Mouse (Mus musculus) adrenal gland, adult 18-20 months (tissue): ENCODE measurements around the gene Hist1h2ak. TPM values are rescaled to one million over a fixed set of nuclear protein-coding genes. Genes with fewer than 3 reads are reported as not detected.
"Not testable (repeated sequence)": the region's sequence is repeated elsewhere in the genome, so short reads cannot be mapped to it uniquely, and the experiment has no call there.

Source experiments
- DNase-seq, 2 experiments: peaks; one replicate each; pipeline ENCODE4 v3.0.0; 2021 to 2022; ENCODE audit warnings: low spot score in 2 of 2
- total RNA-seq, 2 experiments: library from RNA; stranded (reverse); gene quantifications; 1 replicate in 1 of 2; 2 replicates in 1 of 2; pipeline ENCODE4 v1.2.3; 2021

Hist1h2ak gene
- total RNA-seq, 2 experiments from 2014 or later, result 7.9 to 8.1 TPM

DNA sequence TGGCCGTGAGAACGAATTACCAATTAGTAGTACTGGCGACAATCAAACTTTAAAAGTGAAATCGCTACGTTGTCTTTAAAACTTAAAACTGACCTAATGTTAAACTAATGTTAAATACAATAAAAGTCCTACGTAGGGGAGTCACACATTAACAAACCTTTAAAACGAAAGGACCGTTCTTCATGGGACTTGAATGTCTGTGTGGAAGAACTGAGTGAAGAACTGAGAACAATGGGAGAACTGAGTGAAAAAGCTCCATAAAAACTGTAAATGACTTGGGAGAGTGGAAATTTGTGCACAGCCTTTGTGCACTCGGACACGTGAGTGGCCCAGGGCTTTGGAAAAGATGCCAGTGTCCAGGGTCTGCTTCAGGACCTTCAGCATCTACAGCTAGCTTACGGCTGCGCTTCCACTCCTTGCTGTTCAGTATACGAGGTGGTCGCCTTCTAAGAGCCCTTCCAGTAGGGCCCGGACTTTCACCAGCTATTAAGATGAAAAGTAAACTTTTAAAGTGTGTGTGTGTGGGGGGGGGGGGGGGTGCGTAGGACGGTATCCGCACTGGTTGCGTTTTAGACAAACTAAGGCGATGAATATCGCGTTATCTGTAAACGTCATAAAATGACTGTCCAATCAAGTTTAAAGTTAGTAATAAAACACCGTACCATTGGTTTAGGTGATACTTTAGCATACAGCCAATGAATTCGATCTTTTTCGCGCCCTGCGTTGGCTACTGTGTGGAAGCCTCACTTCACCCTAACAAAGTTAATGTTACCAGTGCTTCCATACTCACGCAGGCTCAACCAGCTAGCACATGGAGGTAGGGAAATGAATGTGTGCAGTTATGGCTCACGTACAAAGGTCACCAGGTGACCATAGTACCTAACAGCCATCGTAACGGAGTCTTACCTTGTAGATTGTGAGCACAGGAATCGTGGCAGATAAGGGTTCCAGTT is 25.5 kb upstream of the Hist1h2ak start:
- peak; percentile 30 to 36 for DNase-seq

DNA sequence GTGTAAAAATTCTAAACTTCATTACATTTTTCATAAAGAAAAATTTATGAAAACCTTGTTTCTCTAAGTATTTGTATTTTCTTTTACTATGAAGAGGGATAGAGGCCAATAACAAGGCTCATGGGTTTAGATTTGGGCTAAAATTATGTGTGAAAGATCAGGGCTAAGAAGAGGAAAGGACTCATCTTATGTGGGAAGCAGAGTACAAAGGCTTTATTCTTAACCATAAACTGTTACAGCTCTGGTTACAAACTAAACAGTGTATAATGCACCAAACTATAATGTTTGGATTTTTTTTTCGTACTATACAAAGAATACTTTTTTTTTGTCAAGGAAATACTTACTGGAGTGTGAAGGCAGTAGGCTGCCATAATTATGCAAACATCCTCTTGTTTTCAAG is 2.1 kb upstream of the Hist1h2ak start:
- DNase-seq, result no peak

GRCm38 (mm10) chr13:21754294-21755001 is 821 bp upstream of the Hist1h2ak start:
- not testable (repeated sequence) for DNase-seq

GRCm38 (mm10) chr13:21753051-21753523 is 540 bp downstream of the Hist1h2ak start:
- no peak for DNase-seq

DNA sequence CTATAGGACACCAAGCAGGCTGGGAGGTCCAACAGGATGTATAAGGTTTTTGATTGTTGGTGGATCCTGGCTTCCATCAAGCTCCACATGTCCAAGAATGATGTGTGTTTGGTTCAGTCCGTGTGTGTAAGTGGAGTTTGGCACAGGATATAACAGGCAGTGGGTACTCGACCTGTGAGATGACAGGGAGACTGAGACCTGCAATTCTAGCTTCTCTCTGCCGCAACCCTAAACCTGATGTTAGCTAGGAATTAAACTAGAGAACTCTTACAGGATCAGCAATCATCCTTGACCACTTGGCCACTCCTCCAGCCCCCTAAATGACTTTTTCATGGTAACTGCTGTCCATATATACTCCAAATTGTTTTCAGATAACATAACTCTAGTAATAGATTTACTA is 1.3 kb downstream of the Hist1h2ak start:
- no peak for DNase-seq

DNA sequence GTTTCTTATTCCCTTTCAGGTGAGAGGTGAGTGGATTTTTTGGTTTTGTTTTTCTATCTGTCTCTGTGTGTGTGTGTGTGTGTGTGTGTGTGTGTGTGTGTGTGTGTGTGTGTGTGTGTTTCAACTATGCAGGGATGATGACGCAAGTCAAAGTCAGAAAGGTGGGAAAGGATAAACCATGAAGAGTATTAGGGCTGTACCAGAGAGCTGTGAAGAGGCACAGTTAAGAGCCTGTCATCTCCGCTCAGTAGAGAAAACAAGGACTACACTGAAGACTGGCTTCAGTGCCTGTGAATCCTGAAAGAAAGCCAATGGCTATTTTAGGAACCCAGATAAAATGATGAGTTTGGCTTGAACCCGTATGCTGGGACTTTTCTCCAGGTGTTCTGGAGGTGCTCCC is 1.8 kb downstream of the Hist1h2ak start:
- no peak for DNase-seq

DNA sequence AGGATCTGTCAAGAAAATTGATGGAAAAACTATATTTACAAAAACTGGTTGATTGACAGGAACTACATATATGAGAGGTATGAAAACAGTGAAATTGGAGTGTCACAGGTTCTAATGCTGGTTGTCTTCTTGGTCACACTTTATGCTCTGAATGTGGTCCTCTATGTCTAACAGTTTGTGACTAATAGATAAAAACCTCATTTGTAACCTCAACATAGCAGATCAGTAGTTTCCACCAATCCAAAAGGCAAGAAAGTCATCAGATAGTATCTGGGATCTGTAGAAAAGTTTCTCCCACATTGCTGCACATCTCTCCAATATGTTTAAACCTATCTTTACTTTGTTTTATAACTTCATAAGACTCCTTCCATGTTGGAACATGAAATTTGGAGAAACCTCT is 2.2 kb downstream of the Hist1h2ak start:
- DNase-seq, result no peak

DNA sequence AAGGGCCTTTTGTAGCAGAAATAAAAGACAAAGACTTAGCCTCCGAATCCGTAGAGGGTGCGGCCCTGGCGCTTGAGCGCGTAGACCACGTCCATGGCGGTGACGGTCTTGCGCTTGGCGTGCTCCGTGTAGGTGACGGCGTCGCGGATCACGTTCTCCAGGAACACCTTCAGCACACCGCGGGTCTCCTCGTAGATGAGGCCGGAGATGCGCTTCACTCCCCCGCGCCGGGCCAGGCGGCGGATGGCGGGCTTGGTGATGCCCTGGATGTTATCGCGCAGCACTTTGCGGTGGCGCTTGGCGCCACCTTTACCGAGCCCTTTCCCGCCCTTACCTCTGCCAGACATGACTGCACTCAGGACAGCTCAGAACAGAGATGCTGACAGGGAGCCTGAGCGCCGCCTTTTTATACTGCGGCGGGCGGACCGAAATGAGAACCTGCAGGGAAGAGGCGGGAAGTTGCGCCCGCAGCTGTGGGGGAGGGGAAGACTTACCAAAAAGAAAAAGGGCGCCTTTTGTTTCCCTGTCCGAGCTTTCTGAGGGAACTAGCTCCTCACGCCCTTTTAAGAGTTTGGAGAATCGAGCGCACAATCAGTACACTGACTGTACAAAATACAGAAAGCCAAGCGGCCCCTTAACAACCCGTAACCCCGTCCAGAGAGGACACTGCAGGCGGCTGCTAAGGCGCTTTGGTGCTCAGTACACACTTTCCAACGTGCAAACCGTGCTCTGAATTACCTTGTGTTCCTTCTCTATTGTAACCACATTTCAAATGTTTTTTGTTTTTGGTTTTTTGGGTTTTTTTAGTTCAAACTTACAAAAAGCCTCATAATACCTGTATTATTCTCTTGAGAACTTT is 3.2 kb downstream of the Hist1h2ak start, which contains the start of gene Hist1h4k:
Gene Hist1h4k (minus strand): TSS at position 347 of the 859 bp plus-strand sequence.
- peak; percentile 69 to 76 for DNase-seq

GRCm38 (mm10) chr13:21749387-21750158 is 4.1 kb downstream of the Hist1h2ak start:
- no peak for DNase-seq

GRCm38 (mm10) chr13:21745006-21745405 is 8.6 kb downstream of the Hist1h2ak start:
- no peak for DNase-seq

- peak; percentile 48 to 49 for DNase-seq
Observed at GRCm38 (mm10) chr13:21734906-21735767, 18.5 kb downstream of the Hist1h2ak start, which contains the start of gene Hist1h4j. TSS of gene Hist1h4j (plus strand) at chr13:21735064.

- DNase-seq, result peak; percentile 50 to 67
Observed at GRCm38 (mm10) chr13:21734010-21734905, 19.4 kb downstream of the Hist1h2ak start.

GRCm38 (mm10) chr13:21733466-21733865 is 20.2 kb downstream of the Hist1h2ak start:
- DNase-seq, result no peak

GRCm38 (mm10) chr13:21729544-21729943 is 24.1 kb downstream of the Hist1h2ak start:
- DNase-seq, result no peak

- no peak for DNase-seq
Observed at GRCm38 (mm10) chr13:21727948-21728572, 25.6 kb downstream of the Hist1h2ak start.

GRCm38 (mm10) chr13:21722993-21723836 is 30.4 kb downstream of the Hist1h2ak start:
- DNase-seq, result no peak
